Mouse (Mus musculus): Measurements from ENCODE around the gene Slc7a1. TPM values are rescaled to one million over a fixed set of nuclear protein-coding genes. Genes with fewer than 3 reads are reported as not detected.

The Slc7a1 gene
- polyA plus RNA-seq (2012; ENCODE audit: low replicate concordance): 21.8 and 58.0 TPM in 2 replicates

GRCm38 (mm10) chr5:148399660-148400443 lies at the start of gene Slc7a1:
Gene Slc7a1, minus strand, starts transcription at chr5:148399904.

Other genes starting within 250 kb of the Slc7a1 start
- 21.5 and 28.7 TPM in 2 replicates for gene Ubl3, start 152.9 kb upstream of the Slc7a1 start, polyA plus RNA-seq (2012; ENCODE audit: low replicate concordance)